Mouse (Mus musculus): ENCODE data around the gene Gpd2.

Gene Gpd2

GRCm38 (mm10) chr2:57250113-57250512 is 12.7 kb downstream of the Gpd2 start:
- no peak for DNase-seq (ENCODE audit: low spot score in 2 of 2)

- no peak for DNase-seq (ENCODE audit: low spot score in 2 of 2)
Measured at GRCm38 (mm10) chr2:57251636-57252317, 14.3 kb downstream of the Gpd2 start.

GRCm38 (mm10) chr2:57252542-57253301 is 15.3 kb downstream of the Gpd2 start:
- no peak for DNase-seq (ENCODE audit: low spot score in 2 of 2)

GRCm38 (mm10) chr2:57254267-57254666 is 16.8 kb downstream of the Gpd2 start:
- DNase-seq (ENCODE audit: low spot score in 2 of 2), result no peak

GRCm38 (mm10) chr2:57255153-57255670 is 17.8 kb downstream of the Gpd2 start:
- DNase-seq (ENCODE audit: low spot score in 2 of 2), result no peak

GRCm38 (mm10) chr2:57255836-57256235 is 18.4 kb downstream of the Gpd2 start:
- no peak for DNase-seq (ENCODE audit: low spot score in 2 of 2)

- no peak for DNase-seq (ENCODE audit: low spot score in 2 of 2)
Measured at GRCm38 (mm10) chr2:57256459-57256858, 19.0 kb downstream of the Gpd2 start.

GRCm38 (mm10) chr2:57261286-57262077 is 24.0 kb downstream of the Gpd2 start:
- no peak for DNase-seq (ENCODE audit: low spot score in 2 of 2)

GRCm38 (mm10) chr2:57263431-57263830 is 26.0 kb downstream of the Gpd2 start:
- no peak for DNase-seq (ENCODE audit: low spot score in 2 of 2)

GRCm38 (mm10) chr2:57264912-57265311 is 27.5 kb downstream of the Gpd2 start:
- no peak for DNase-seq (ENCODE audit: low spot score in 2 of 2)

- DNase-seq (ENCODE audit: low spot score in 2 of 2), result no peak
Measured at GRCm38 (mm10) chr2:57266679-57267393, 29.4 kb downstream of the Gpd2 start.

- DNase-seq (ENCODE audit: low spot score in 2 of 2), result no peak
Measured at GRCm38 (mm10) chr2:57267394-57267716, 29.9 kb downstream of the Gpd2 start.

- DNase-seq (ENCODE audit: low spot score in 2 of 2), result no peak
Measured at GRCm38 (mm10) chr2:57267896-57268295, 30.5 kb downstream of the Gpd2 start.

- no peak for DNase-seq (ENCODE audit: low spot score in 2 of 2)
Measured at GRCm38 (mm10) chr2:57268839-57269238, 31.4 kb downstream of the Gpd2 start.

- no peak for DNase-seq (ENCODE audit: low spot score in 2 of 2)
Measured at GRCm38 (mm10) chr2:57269690-57270435, 32.4 kb downstream of the Gpd2 start.

GRCm38 (mm10) chr2:57280190-57280723 is 42.8 kb downstream of the Gpd2 start:
- DNase-seq (ENCODE audit: low spot score in 2 of 2), result no peak

GRCm38 (mm10) chr2:57283791-57284190 is 46.4 kb downstream of the Gpd2 start:
- no peak for DNase-seq (ENCODE audit: low spot score in 2 of 2)

GRCm38 (mm10) chr2:57285197-57285596 is 47.8 kb downstream of the Gpd2 start:
- no peak for DNase-seq (ENCODE audit: low spot score in 2 of 2)

GRCm38 (mm10) chr2:57287986-57288385 is 50.6 kb downstream of the Gpd2 start:
- DNase-seq (ENCODE audit: low spot score in 2 of 2), result no peak

- no peak for DNase-seq (ENCODE audit: low spot score in 2 of 2)
Measured at GRCm38 (mm10) chr2:57293571-57293970, 56.1 kb downstream of the Gpd2 start.

- no peak for DNase-seq (ENCODE audit: low spot score in 2 of 2)
Measured at GRCm38 (mm10) chr2:57296069-57296468, 58.6 kb downstream of the Gpd2 start.

Measured in frontal cortex, postnatal 14 days (tissue).